Mouse (Mus musculus): Measurements from ENCODE around the gene Crybb1. TPM values are rescaled to one million over a fixed set of nuclear protein-coding genes. Genes with fewer than 3 reads are reported as not detected.
A peak's percentile ranks its signal among the peaks of the same experiment; 100 is the strongest.

Gene Crybb1
- polyA plus RNA-seq, 1 experiment from 2014 or later = 0.32 TPM

DNA sequence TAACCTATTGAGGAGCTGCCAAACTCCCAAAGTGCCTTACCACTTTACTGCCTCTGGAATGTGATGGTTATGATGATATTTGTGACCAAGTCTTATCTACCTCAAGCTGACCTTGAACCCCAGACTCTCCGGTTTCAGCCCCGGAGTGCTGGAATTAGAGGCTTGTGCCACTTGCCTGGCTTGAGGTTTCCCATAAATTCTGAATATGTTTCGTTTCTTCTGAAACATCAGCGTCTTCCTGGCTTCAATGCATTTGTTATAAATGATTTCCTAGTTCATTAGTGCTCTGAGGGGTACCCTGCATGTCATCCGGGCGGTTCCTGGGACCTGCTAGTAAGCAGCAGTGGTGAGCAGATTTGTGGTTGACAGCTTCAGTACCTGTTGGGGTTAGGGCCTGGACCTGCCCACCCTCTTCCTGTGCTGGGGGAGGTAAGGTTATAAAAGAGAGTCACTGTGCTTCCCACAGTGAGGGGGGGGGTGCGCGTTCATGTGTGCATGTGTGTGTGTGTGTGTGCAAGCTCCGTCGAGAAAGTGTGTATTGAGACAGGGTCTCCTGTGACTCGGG is 22.4 kb downstream of the Crybb1 start:
- Histone ChIP-seq H3K36me3 (ENCODE audit: control insufficient read depth, insufficient read depth) (no peaks in the 10 kb centered on the region), H3K9me3 (replicated peaks; ENCODE audit: control insufficient read depth, low read length) (no peaks in the 10 kb centered on the region), H3K27ac (ENCODE audit: low read length) (no peak overlapping the region), H3K4me3 (ENCODE audit: low read depth, low read length) (peak overlapping the region; percentile 80), H3K27me3 (ENCODE audit: control insufficient read depth, insufficient read depth, low read depth, low read length) (no peaks in the 10 kb centered on the region), H3K4me2 (ENCODE audit: low read depth, low read length) (peak overlapping the region; percentile 91), H3K4me1 (ENCODE audit: control insufficient read depth, low read depth, low read length) (peaks cover 64% of the 10 kb centered on the region), H3K9ac (ENCODE audit: low read depth, low read length) (peak overlapping the region; percentile 82)
- 43% methylated on average over 11 of the region's 11 CpGs for WGBS (ENCODE audit: insufficient replicate concordance)
- ATAC-seq (ENCODE audit: low read depth) = no peak

DNA sequence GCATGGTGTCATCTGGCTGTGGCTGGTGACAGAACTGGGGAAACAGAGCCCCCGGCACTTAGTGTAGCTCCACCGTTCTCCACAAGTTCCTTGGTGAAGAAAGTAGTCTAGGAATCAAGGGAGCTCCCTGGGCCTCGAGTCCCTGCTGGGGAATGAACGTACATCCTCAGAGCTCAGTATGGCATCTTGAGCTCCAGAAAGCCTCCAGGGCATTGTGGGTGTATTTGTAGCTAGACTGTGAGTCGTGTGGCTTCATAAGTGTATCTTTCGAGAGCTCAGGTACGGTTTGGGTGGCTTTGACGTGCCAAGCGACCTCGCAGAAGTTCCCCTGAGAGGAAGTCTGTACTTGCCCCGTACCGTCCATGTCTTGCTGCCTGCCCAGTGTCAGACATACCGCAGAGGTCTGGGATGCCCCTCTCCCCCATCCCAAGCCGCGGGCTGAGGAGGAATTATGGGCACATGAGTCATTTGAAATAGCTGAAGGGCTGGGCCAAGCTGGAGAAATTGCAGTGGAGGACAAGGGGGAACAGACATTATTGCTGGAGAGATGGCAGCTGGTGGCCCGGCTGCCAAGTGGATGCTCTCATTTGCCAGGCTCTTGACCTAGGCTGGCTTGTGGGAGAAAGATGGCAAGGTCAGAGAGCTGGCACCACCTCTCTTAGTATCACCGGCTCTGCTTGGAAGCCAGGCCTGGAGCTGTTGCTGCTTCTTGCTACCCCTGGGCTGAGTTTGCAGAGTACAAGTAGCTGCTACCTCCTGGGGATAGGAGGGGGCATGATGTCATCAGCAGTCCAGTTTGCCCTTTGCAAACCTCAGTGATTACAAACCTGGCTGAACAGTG is 23.8 kb downstream of the Crybb1 start:
- Histone ChIP-seq H3K4me1 (ENCODE audit: control insufficient read depth, low read depth, low read length) (peaks cover 79% of the 10 kb centered on the region), H3K9me3 (replicated peaks; ENCODE audit: control insufficient read depth, low read length) (no peaks in the 10 kb centered on the region), H3K27me3 (ENCODE audit: control insufficient read depth, insufficient read depth, low read depth, low read length) (no peaks in the 10 kb centered on the region), H3K9ac (ENCODE audit: low read depth, low read length) (peak overlapping the region; percentile 28; the same call in 1 of the 2 replicates), H3K4me3 (ENCODE audit: low read depth, low read length) (peak overlapping the region; percentile 12; the same call in 1 of the 2 replicates), H3K36me3 (ENCODE audit: control insufficient read depth, insufficient read depth) (no peaks in the 10 kb centered on the region), H3K4me2 (ENCODE audit: low read depth, low read length) (peak overlapping the region; percentile 28), H3K27ac (ENCODE audit: low read length) (peak overlapping the region; percentile 73)
- ATAC-seq (ENCODE audit: low read depth) = no peak
- 36% methylated on average over 17 of the region's 17 CpGs for WGBS (ENCODE audit: insufficient replicate concordance)

DNA sequence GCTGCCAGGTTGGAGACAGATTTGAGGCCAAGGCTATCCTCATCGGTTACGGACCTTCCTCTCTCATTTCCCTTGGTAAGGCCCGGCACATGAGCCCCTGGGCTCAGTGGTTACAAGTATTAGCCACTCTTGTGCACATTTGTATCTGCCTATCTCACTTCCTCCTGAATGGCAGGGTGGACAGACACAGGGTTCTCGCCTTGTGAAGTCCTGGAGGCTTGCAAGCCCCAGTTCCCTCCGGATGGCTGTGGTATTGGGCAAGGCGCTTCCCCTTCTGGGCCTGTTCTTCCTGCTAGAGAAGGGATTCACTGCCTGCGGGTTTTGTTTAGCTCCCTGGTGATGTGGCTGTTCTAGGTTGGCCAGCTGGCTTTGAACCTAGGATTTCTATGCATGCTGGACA is 24.5 kb downstream of the Crybb1 start:
- H3K27me3 ChIP-seq (ENCODE audit: control insufficient read depth, insufficient read depth, low read depth, low read length) = no peaks in the 10 kb centered on the region
- H3K9ac ChIP-seq (ENCODE audit: low read depth, low read length) = peak overlapping the region; percentile 28
- H3K36me3 ChIP-seq (ENCODE audit: control insufficient read depth, insufficient read depth) = no peaks in the 10 kb centered on the region
- peaks cover 85% of the 10 kb centered on the region for H3K4me1 ChIP-seq (ENCODE audit: control insufficient read depth, low read depth, low read length)
- H3K4me2 ChIP-seq (ENCODE audit: low read depth, low read length) = peak overlapping the region; percentile 28; the same call in 1 of the 2 replicates
- 30% methylated on average over 7 of the region's 7 CpGs for WGBS (ENCODE audit: insufficient replicate concordance)
- ATAC-seq (ENCODE audit: low read depth) = no peak
- peak overlapping the region; percentile 11; the same call in 1 of the 2 replicates for H3K4me3 ChIP-seq (ENCODE audit: low read depth, low read length)
- peak overlapping the region; percentile 73 for H3K27ac ChIP-seq (ENCODE audit: low read length)
- no peaks in the 10 kb centered on the region for H3K9me3 ChIP-seq (replicated peaks; ENCODE audit: control insufficient read depth, low read length)

DNA sequence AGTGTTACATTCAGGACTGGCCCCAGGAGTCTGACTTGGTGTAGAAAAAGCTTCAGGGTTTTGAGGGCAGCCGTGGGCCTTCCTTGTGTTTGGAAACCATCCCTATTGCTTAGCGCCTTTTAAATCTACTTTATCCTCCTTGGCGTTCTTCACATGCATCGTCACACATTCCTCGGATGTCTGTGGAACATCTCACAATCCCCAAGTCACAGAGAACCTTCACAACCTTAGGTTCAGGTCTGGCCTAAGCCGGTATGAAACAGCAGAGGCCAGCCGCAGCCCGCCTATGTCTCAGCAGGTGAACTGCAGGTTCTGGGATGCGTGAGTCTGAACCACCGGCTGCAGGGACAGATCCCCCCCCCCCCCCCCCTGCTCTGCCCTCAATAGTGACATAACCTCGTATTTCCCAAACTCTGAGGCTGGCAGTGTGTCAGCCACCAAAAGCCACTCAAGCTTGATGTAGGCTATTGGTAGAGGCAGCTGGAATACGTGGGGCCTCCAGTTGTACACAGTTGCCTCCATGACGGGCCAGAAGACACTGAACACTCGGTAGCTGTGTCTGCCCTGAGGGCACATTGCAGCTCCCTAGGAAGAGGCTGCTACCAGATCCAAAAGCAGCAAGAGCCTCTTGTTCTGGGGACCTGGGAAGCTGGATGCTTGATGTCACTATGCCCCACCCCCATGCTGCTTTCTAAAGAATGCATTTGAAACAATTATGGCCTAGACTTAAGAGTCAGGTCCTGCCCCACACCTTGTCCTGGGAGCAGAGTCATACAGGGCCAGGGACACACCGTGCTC is 25.4 kb downstream of the Crybb1 start:
- Histone ChIP-seq H3K4me3 (ENCODE audit: low read depth, low read length) (no peak overlapping the region), H3K36me3 (ENCODE audit: control insufficient read depth, insufficient read depth) (no peaks in the 10 kb centered on the region), H3K9me3 (replicated peaks; ENCODE audit: control insufficient read depth, low read length) (no peaks in the 10 kb centered on the region), H3K9ac (ENCODE audit: low read depth, low read length) (0 out of 2 replicates have a peak overlapping the region, but pooled peaks have one; percentile 28), H3K4me2 (ENCODE audit: low read depth, low read length) (peak overlapping the region; percentile 17; the same call in 1 of the 2 replicates), H3K27ac (ENCODE audit: low read length) (peak overlapping the region; percentile 73), H3K4me1 (ENCODE audit: control insufficient read depth, low read depth, low read length) (peaks cover 83% of the 10 kb centered on the region), H3K27me3 (ENCODE audit: control insufficient read depth, insufficient read depth, low read depth, low read length) (no peaks in the 10 kb centered on the region)
- 56% methylated on average over 15 of the region's 15 CpGs for WGBS (ENCODE audit: insufficient replicate concordance)
- ATAC-seq (ENCODE audit: low read depth) = no peak

DNA sequence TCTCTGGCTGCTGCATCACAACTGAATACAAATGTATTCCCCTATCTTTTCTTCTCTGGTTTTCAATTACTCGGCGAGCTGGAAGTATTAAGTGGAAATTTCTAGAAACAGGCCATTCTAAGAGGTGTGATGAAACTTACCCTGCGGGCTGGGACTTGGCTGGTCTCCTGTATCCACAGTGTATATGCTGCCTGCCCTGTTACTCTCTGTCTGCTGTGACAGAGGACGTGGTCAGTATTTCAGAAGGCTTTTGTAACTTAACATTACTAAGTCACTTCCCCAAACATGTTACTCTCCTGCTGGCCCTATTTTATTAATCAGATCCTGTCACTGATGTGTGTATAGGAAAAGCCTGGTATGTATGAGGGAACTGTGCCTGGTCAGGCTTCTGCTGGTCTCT is 26.1 kb downstream of the Crybb1 start:
- H3K36me3 ChIP-seq (ENCODE audit: control insufficient read depth, insufficient read depth) = no peaks in the 10 kb centered on the region
- H3K9me3 ChIP-seq (replicated peaks; ENCODE audit: control insufficient read depth, low read length) = no peaks in the 10 kb centered on the region
- H3K4me3 ChIP-seq (ENCODE audit: low read depth, low read length) = no peak overlapping the region
- H3K9ac ChIP-seq (ENCODE audit: low read depth, low read length) = no peak overlapping the region
- H3K4me2 ChIP-seq (ENCODE audit: low read depth, low read length) = peak overlapping the region; percentile 17; the same call in 1 of the 2 replicates
- H3K27me3 ChIP-seq (ENCODE audit: control insufficient read depth, insufficient read depth, low read depth, low read length) = no peaks in the 10 kb centered on the region
- no peak for ATAC-seq (ENCODE audit: low read depth)
- 55% methylated on average over 4 of the region's 4 CpGs for WGBS (ENCODE audit: insufficient replicate concordance)
- peaks cover 88% of the 10 kb centered on the region for H3K4me1 ChIP-seq (ENCODE audit: control insufficient read depth, low read depth, low read length)
- peak overlapping the region; percentile 73 for H3K27ac ChIP-seq (ENCODE audit: low read length)

DNA sequence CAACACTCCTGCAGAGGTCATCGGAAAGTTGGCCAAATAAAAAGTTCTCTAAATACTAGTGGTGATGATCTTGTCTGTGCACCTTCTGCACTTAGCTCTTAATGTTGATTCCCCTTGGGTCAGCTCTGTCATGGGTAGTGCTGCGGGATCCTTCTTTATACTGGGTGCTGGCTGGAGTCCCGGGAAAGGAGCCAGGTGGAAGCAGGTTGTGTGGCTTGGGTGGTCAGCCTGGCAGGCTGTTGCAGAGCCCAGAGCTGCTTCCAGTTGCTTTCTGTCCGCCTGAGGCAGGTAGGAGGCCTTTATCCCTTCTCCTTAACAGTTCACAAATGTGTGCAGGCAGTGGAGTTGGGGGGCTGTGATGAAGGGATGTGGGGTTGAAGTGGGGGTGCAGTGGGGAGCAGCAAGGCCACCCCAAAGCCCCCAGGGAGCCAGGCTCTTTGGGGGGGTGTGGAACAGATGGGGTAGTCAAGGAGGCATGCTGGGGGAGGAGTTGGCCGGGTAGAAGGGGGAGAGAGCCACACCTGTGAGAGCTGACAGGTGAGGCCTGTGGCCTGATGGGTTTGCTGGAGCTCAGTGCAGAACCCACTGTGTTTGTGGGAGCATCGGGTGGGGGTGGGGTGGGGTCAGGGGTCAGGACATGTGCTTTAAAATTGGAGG is 26.6 kb downstream of the Crybb1 start:
- H3K9ac ChIP-seq (ENCODE audit: low read depth, low read length) = peak overlapping the region; percentile 20; the same call in 1 of the 2 replicates
- peaks cover 94% of the 10 kb centered on the region for H3K4me1 ChIP-seq (ENCODE audit: control insufficient read depth, low read depth, low read length)

DNA sequence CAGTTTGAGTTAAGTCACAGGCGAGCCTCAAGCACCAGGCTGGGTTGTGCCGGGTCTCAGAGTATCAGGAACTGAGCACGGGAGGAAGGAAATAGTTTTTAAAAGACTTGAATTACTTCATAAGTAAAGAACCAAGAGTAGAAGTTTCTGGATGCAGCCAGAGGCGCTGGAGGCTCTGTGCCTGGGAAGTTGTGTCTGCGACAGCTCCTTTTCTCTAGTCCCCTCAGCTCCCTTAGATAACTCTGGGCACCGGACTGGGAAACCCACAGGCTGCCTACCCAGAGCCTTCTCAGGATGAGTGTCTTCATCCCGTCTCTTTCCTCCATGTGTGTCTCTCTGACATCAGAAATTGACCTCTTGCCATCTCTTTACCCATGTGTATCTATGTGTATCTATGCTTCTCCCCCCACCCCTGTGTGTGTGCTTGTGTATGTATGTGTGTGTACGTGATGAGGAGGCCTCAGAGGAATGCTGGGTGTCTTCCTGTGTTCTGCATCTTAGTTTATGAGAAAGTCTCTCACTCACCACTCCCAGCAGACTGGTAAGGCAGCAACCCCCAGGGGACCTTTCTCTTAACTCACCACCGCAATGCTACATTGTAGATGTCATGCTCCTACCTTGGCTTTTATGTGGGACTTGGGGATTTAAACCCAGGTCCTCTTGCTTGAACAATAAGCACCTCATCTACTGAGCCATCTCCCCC is 27.3 kb downstream of the Crybb1 start:
- H3K4me3 ChIP-seq (ENCODE audit: low read depth, low read length) = no peak overlapping the region; the same call in 1 of the 2 replicates
- H3K9me3 ChIP-seq (replicated peaks; ENCODE audit: control insufficient read depth, low read length) = no peaks in the 10 kb centered on the region
- WGBS (ENCODE audit: insufficient replicate concordance) = 25% methylated on average over 9 of the region's 9 CpGs
- H3K27me3 ChIP-seq (ENCODE audit: control insufficient read depth, insufficient read depth, low read depth, low read length) = no peaks in the 10 kb centered on the region
- no peak for ATAC-seq (ENCODE audit: low read depth)
- H3K4me1 ChIP-seq (ENCODE audit: control insufficient read depth, low read depth, low read length) = peaks cover 96% of the 10 kb centered on the region
- H3K27ac ChIP-seq (ENCODE audit: low read length) = peak overlapping the region; percentile 73
- H3K4me2 ChIP-seq (ENCODE audit: low read depth, low read length) = peak overlapping the region; percentile 26; the same call in 1 of the 2 replicates
- H3K9ac ChIP-seq (ENCODE audit: low read depth, low read length) = peak overlapping the region; percentile 20; the same call in 1 of the 2 replicates
- H3K36me3 ChIP-seq (ENCODE audit: control insufficient read depth, insufficient read depth) = no peaks in the 10 kb centered on the region

More for the DNA sequence above, 26.6 kb downstream of the Crybb1 start:
- Histone ChIP-seq H3K27me3 (ENCODE audit: control insufficient read depth, insufficient read depth, low read depth, low read length) (no peaks in the 10 kb centered on the region), H3K36me3 (ENCODE audit: control insufficient read depth, insufficient read depth) (no peaks in the 10 kb centered on the region), H3K4me2 (ENCODE audit: low read depth, low read length) (0 out of 2 replicates have a peak overlapping the region, but pooled peaks have one; percentile 9), H3K4me3 (ENCODE audit: low read depth, low read length) (no peak overlapping the region), H3K27ac (ENCODE audit: low read length) (peak overlapping the region; percentile 73), H3K9me3 (replicated peaks; ENCODE audit: control insufficient read depth, low read length) (no peaks in the 10 kb centered on the region)
- ATAC-seq (ENCODE audit: low read depth) = no peak
- WGBS (ENCODE audit: insufficient replicate concordance) = 40% methylated on average over 6 of the region's 6 CpGs
